Mouse (Mus musculus) heart, embryonic 11.5 days (tissue): ENCODE measurements around the gene Hspb6. TPM values are rescaled to one million over a fixed set of nuclear protein-coding genes. Genes with fewer than 3 reads are reported as not detected.

ENCODE experiments used
- ATAC-seq: fragments of 200-750 bp; cut with Nextera tagmentation; replicated peaks from 2 replicates; pipeline ENCODE4 v1.8.0; 2017; ENCODE audit warnings: moderate library complexity; ENCODE audit not compliant: insufficient number of reproducible peaks, low FRiP score, low TSS enrichment
- H3K27ac ChIP-seq: fragments of 300-500 bp; sonication (generic); 2 replicates; pipeline ENCODE4 v1.5.1; 2014; ENCODE audit warnings: mild to moderate bottlenecking, low read depth, low read length
- H3K27me3 ChIP-seq: fragments of 300-500 bp; sonication (generic); 2 replicates; pipeline ENCODE4 v1.6.1; 2014; ENCODE audit warnings: mild to moderate bottlenecking, low read length, mixed read lengths; ENCODE audit not compliant: control insufficient read depth, insufficient read depth
- H3K36me3 ChIP-seq: fragments of 300-500 bp; sonication (generic); 2 replicates; pipeline ENCODE4 v1.6.1; 2014; ENCODE audit warnings: mild to moderate bottlenecking, low read length, moderate library complexity, mixed read lengths; ENCODE audit not compliant: control insufficient read depth, insufficient read depth
- H3K4me1 ChIP-seq: fragments of 300-500 bp; sonication (generic); 2 replicates; pipeline ENCODE4 v1.6.1; 2014; ENCODE audit warnings: low read length; ENCODE audit not compliant: control insufficient read depth, insufficient read depth
- H3K4me2 ChIP-seq: fragments of 300-500 bp; sonication (generic); 2 replicates; pipeline ENCODE4 v1.6.1; 2014; ENCODE audit warnings: mild to moderate bottlenecking, moderate library complexity
- H3K4me3 ChIP-seq: fragments of 300-500 bp; sonication (generic); 2 replicates; pipeline ENCODE4 v1.5.1; 2014; ENCODE audit warnings: low read depth, low read length
- H3K9ac ChIP-seq: fragments of 300-500 bp; sonication (generic); 2 replicates; pipeline ENCODE4 v1.6.1; 2014; ENCODE audit warnings: mild to moderate bottlenecking, low read depth, low read length, moderate library complexity
- H3K9me3 ChIP-seq: fragments of 300-500 bp; sonication (generic); replicated peaks from 2 replicates; pipeline ENCODE4 v1.6.1; 2016; ENCODE audit warnings: low read length; ENCODE audit not compliant: control insufficient read depth
- WGBS: fragments of 180-500 bp; shearing (Covaris S2); extraction: QIAGEN DNeasy Blood & Tissue Kit; methylation state at CpG from one replicate; pipeline ENCODE4 v1.1.7; 2014; ENCODE audit not compliant: insufficient replicate concordance; 5-methylcytosine and 5-hydroxymethylcytosine counted together
- polyA plus RNA-seq: library from polyadenylated mRNA; unstranded; fragments of >200 nt; fragmentation: Nextera tagmentation; extraction: Ambion mirVana; gene quantifications from 2 replicates; pipeline ENCODE4 v1.2.1, GENCODE M21; 2014

The Hspb6 gene
- polyA plus RNA-seq, 1 experiment from 2014 or later, result 12.5 TPM

DNA sequence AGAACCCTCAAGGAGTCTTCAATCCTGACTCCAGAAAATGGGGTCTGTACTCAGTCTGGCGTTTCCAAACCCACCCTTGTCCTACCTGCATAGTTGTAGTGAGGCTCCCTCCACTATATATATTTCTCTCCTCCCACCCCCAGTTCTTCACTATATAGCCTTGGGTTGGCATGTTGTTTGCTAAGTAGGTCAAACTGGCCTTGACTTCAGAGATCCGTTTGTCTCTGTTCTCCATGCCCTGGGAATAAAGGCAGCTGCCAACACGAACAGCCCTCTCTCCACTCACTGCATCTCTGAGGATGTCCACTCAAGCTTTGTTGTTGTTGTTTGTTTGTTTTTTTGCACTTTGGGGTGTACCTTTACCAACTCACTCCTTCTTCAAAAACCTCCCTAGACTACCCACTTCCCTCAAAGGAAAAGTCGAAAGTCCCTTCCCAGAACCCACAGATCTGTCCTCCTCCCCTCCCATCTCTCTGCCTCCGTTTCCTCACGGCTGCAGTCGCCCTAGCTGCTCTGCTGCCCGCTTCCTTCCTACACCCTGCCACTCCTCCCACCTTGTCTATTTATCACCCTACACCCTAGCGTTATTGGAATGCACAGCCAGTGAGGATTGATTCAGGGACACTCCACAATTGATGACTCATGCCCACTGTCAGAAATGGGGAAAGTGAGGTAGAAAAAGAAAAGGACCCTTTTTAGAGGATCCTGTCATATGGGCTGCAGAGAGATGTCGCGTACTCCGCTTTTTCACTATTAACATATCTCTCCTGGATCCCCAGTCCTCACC, 6.9 kb downstream of the Hspb6 start:
- Histone ChIP-seq H3K4me1 (peaks cover 13% of the 10 kb centered on the region), H3K4me2 (peak overlapping the region; percentile 97), H3K27ac (peak overlapping the region; percentile 1; the same call in 1 of the 2 replicates), H3K27me3 (no peaks in the 10 kb centered on the region), H3K4me3 (peak overlapping the region; percentile 64), H3K9me3 (no peaks in the 10 kb centered on the region), H3K36me3 (peaks cover 19% of the 10 kb centered on the region), H3K9ac (peak overlapping the region; percentile 78)
- 15% methylated on average over 12 of the region's 12 CpGs for WGBS
- no peak for ATAC-seq

DNA sequence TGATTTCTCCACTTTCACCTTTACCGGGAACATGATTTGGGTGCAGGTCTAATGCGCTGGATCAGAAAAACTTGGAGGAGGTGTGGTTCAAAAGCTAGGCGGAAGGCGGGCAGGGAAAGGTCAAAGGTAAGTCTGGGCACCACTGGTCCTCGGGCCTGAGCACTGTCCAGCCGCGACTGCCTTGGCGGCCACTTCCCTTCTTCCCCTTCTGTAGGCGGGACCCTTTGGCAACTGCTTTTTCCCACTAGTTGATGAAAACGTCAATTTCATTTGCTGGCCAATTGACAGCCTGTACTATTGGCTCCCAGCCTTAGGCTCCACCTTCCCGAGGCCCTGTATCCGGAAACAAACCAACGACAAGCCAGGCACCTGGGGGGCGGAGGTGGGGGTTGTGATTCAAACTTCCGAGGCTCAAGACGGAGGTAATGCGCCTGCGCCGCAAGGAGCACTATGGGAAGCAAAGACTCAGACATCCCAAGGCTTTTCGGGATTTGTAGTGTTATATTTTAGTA, 7.5 kb downstream of the Hspb6 start, which contains the start of gene Lin37:
Gene Lin37 (minus strand): TSS at position 396 of the 512 bp plus-strand sequence.
- ATAC-seq, result peak; percentile 84
- H3K4me3 ChIP-seq, result peak within 1 kb of the TSS; percentile 64
- no peaks in the 10 kb centered on the region for H3K9me3 ChIP-seq
- peak within 1 kb of the TSS; percentile 1; the same call in 1 of the 2 replicates for H3K27ac ChIP-seq
- WGBS, result 0% methylated on average over 20 of the region's 20 CpGs
- H3K4me2 ChIP-seq, result peak within 1 kb of the TSS; percentile 97
- H3K4me1 ChIP-seq, result peaks cover 17% of the 10 kb centered on the region
- H3K27me3 ChIP-seq, result no peaks in the 10 kb centered on the region
- peak within 1 kb of the TSS; percentile 78 for H3K9ac ChIP-seq
- H3K36me3 ChIP-seq, result peaks cover 19% of the 10 kb centered on the region

DNA sequence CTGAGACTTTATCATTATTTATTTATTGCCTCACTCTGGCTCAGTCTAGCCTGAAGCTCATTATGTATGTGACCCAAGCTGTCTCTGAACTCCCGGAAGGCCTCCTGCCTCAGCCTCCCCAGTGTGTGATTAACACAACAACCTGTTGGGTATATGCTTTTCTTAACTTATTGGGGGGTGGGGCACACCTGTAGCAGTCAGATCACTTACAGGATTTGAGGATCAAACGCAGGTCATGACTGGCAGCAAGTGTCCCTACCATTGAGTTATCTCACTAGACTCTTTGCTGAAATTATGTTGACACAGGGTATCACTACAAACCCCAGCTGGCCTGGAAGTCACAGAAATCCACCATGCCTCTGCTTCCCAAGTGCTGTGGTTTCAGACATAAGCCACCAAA, 8.3 kb downstream of the Hspb6 start:
- Histone ChIP-seq H3K9ac (no peak overlapping the region; the same call in 1 of the 2 replicates), H3K4me2 (peak overlapping the region; percentile 97), H3K36me3 (peaks cover 12% of the 10 kb centered on the region), H3K27me3 (no peaks in the 10 kb centered on the region), H3K27ac (no peak overlapping the region), H3K4me3 (0 out of 2 replicates have a peak overlapping the region, but pooled peaks have one; percentile 64), H3K4me1 (peaks cover 17% of the 10 kb centered on the region), H3K9me3 (no peaks in the 10 kb centered on the region)
- WGBS, result 63% methylated on average over 2 of the region's 2 CpGs
- ATAC-seq, result no peak

DNA sequence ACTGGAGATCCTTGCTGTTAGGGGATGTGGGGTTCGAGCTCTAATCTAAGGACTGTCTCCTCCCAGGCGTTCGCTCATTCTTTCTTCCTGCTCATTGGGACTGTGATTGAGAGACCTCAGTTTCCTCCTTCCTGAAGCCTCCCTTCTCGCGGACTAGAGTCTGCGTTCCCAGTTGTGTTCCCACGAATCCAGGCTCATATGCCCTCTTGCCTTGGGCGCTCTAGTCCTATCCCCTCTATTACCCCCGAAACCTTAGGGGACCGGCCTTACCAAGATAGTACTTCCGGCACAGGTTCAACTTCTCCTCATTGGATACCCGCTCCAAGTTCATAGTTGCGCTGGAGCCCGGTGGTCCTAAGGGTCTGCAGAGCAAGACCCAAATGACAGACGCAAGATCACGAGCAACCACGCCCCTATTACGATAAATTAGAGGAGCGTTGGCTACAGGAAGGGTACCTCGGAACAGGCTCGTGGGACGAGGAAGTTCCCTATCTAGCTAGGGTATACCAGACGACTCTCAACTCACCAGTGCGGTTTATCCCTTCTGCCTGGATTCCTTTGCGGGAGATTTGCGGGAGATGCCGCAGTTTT, 10.6 kb downstream of the Hspb6 start:
- Histone ChIP-seq H3K4me2 (peak overlapping the region; percentile 84), H3K9ac (peak overlapping the region; percentile 75), H3K27me3 (no peaks in the 10 kb centered on the region), H3K36me3 (no peaks in the 10 kb centered on the region; the same call in 1 of the 2 replicates), H3K9me3 (no peaks in the 10 kb centered on the region), H3K4me1 (peaks cover 17% of the 10 kb centered on the region), H3K27ac (peak overlapping the region; percentile 98), H3K4me3 (peak overlapping the region; percentile 79)
- WGBS, result 2% methylated on average over 27 of the region's 27 CpGs
- ATAC-seq, result no peak

DNA sequence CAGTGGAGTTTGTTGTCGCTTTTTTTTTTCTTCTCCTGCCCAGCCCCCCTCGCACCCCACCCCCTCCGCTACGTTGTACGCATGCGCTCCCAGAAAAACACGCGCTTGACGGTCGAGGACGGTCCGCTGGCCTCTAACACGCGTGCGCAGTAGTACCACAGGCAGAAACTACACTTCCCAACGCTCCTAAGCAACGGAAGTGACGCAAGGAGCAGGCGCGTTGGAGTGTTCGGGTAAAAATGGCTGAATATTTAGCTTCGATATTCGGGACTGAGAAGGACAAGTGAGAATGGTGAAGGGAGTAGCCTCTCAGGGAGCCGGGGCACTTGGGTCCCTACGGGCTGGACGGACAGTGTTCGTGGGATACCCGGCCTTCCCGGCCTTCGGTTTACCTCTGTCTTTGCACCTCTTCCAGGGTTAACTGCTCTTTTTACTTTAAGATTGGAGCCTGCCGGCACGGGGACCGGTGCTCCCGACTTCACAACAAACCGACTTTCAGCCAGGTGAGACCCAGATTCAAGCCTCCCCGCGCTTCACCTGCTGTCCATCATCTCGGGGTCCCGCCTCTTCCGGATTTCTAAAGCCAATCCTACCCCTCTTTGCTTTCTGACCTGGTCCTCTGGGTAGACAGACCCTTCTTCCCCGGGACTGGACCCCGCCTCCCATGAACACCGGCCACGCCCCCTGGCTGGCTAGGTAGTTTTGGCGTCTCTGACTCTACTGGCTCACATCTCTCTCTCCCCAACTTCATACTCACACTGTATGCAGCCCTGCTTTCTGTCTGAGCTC, 11.3 kb downstream of the Hspb6 start, which contains the start of the genes U2af1l4, Gm49396 and Psenen:
Gene U2af1l4 (plus strand): TSS at position 185 of the 789 bp plus-strand sequence.
Gene Gm49396 (plus strand): TSS at position 228 of the 789 bp plus-strand sequence.
Gene Psenen (minus strand): TSS at position 511 of the 789 bp plus-strand sequence.
- Histone ChIP-seq H3K4me2 (peak within 1 kb of the TSS; percentile 84), H3K9ac (peak within 1 kb of the TSS; percentile 92), H3K4me3 (peak within 1 kb of the TSS; percentile 79), H3K36me3 (no peaks in the 10 kb centered on the region; the same call in 1 of the 2 replicates), H3K9me3 (no peaks in the 10 kb centered on the region), H3K4me1 (peaks cover 13% of the 10 kb centered on the region), H3K27me3 (no peaks in the 10 kb centered on the region), H3K27ac (peak within 1 kb of the TSS; percentile 98)
- under 1% methylated on average over 45 of the region's 45 CpGs for WGBS
- ATAC-seq, result peak; percentile 79

DNA sequence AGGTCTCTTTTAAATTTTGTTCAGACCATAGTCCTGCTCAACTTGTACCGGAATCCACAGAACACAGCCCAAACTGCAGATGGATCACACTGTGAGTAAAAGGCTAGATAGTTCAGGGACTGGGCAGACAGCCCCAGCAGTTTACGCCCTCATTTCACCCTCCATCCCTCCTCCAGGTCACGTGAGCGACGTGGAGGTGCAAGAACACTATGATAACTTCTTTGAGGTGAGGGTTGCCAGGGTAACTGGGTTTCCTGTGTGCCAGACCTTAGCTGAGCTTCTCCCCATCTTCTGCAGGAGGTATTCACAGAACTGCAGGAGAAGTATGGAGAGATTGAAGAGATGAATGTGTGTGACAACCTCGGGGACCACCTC, 11.9 kb downstream of the Hspb6 start:
- Histone ChIP-seq H3K4me1 (peaks cover 7% of the 10 kb centered on the region; the same call in 1 of the 2 replicates), H3K4me2 (peak overlapping the region; percentile 84), H3K27ac (no peak overlapping the region), H3K36me3 (peaks cover 1% of the 10 kb centered on the region; the same call in 1 of the 2 replicates), H3K27me3 (no peaks in the 10 kb centered on the region), H3K4me3 (peak overlapping the region; percentile 79), H3K9ac (peak overlapping the region; percentile 92), H3K9me3 (no peaks in the 10 kb centered on the region)
- 31% methylated on average over 6 of the region's 6 CpGs for WGBS
- 0 out of 2 replicates have a peak, but pooled peaks have one; percentile 3 for ATAC-seq

DNA sequence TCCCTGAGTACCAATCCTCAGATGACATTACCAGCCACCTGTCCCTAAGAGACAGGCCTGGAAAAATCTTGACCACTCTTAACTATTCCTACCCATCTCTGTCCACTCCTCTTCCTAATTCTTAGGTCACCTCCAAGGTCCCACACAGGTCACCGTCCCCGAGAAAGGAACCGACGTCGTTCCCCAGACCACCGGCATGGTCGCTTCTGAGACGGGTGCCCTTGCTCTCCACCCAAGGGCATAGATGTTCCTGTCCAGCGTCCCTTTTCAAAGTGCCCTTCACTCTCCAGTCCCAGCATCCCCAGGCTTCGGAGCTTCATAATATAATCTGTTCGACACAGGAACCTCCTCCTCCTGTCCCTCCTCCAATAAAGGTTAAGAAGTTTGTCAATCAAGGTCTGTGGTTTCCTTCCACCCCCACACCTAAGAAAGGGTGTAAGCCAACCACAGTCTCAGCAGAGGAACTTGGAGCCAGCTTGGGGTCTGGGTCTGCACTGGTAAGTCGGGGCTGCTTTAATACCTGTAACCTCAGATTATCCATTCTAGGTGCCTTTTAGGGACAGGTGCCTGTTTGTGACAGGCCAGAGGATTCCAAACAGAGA, 13.1 kb downstream of the Hspb6 start, which contains the start of gene Igflr1:
Gene Igflr1 (plus strand): TSS at position 458 of the 602 bp plus-strand sequence.
- H3K4me1 ChIP-seq, result peaks cover 5% of the 10 kb centered on the region; the same call in 1 of the 2 replicates
- no peaks in the 10 kb centered on the region for H3K9me3 ChIP-seq
- ATAC-seq, result no peak
- H3K36me3 ChIP-seq, result peaks cover 13% of the 10 kb centered on the region
- 92% methylated on average over 12 of the region's 12 CpGs for WGBS
- H3K4me2 ChIP-seq, result peak within 1 kb of the TSS; percentile 84
- peak within 1 kb of the TSS; percentile 79; the same call in 1 of the 2 replicates for H3K4me3 ChIP-seq
- no peak within 1 kb of the TSS for H3K9ac ChIP-seq
- no peaks in the 10 kb centered on the region for H3K27me3 ChIP-seq
- no peak within 1 kb of the TSS for H3K27ac ChIP-seq
